Mouse (Mus musculus): ENCODE measurements at regions not wholly inside any gene's neighbourhood (a gene's known extent, or its start where the extent isn't known, plus 50 kb on each side); places are given as distances from the start of the nearest gene placed in this dataset.

- TF ChIP-seq POLR2A (IDR thresholded peaks at IDR 0.05; ENCODE audit: control insufficient read depth, low read depth, low read length) (no peak), CTCF (IDR thresholded peaks at IDR 0.05; ENCODE audit: control insufficient read depth, insufficient read depth, insufficient replicate concordance, low read depth, low read length) (no peak)
Observed at GRCm38 (mm10) chr6:140106141-140106540, 64.9 kb upstream of the Plcz1 start.

Data from testis, adult 2 months (tissue).